Mouse (Mus musculus) bone marrow macrophage, adult 2 months (primary cell): ENCODE measurements around the gene Ddi1.
"Not testable (repeated sequence)": the region's sequence is repeated elsewhere in the genome, so short reads cannot be mapped to it uniquely, and the experiment has no call there.

ENCODE experiments used
- CTCF ChIP-seq: IDR thresholded peaks from 2 replicates; pipeline ENCODE4 v1.5.1; 2012; ENCODE audit warnings: low read depth, mild to moderate bottlenecking, low read length, moderate library complexity
- POLR2A ChIP-seq: IDR thresholded peaks from 2 replicates; pipeline ENCODE4 v1.6.1; 2012; ENCODE audit warnings: mild to moderate bottlenecking, low read depth, low read length, borderline replicate concordance

DNA sequence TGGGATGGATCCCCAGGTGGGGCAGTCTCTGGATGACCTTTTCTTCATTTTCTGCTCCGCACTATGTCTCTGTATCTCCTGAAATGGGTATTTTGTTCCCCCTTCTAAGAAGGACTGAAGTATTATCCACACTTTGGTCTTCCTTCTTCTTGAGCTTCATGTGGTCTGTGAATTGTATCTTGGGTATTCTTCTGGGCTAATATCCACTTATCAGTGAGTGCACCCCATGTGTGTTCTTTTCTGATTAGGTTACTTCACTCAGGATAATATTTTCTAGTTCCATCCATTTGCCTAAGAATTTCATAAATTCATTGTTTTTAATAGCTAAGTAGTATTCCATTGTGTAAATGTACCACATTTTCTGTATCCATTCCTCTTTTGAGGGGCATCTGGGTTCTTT is 33.7 kb downstream of the Ddi1 start:
- not testable (repeated sequence) for TF ChIP-seq CTCF, POLR2A
